Mouse (Mus musculus) heart, embryonic 15.5 days (tissue): ENCODE data around the gene Egr2. TPM values are rescaled to one million over a fixed set of nuclear protein-coding genes. Genes with fewer than 3 reads are reported as not detected.

Experiments used
- ATAC-seq: fragments of 200-750 bp; cut with Nextera tagmentation; replicated peaks from 2 replicates; pipeline ENCODE4 v1.8.0; 2017; ENCODE audit warnings: low read depth, moderate TSS enrichment; ENCODE audit not compliant: insufficient number of reproducible peaks, insufficient read depth, low FRiP score
- H3K27ac ChIP-seq: fragments of 300-500 bp; sonication (generic); 2 replicates; pipeline ENCODE4 v1.5.1; 2015; ENCODE audit warnings: mild to moderate bottlenecking, inconsistent platforms
- H3K27me3 ChIP-seq: fragments of 300-500 bp; sonication (generic); 2 replicates; pipeline ENCODE4 v1.6.1; 2015; ENCODE audit warnings: inconsistent platforms
- H3K36me3 ChIP-seq: fragments of 300-500 bp; sonication (generic); 2 replicates; pipeline ENCODE4 v1.6.1; 2015; ENCODE audit warnings: mild to moderate bottlenecking, inconsistent platforms
- H3K4me1 ChIP-seq: fragments of 300-500 bp; sonication (generic); replicated peaks from 2 replicates; pipeline ENCODE4 v1.6.1; 2015; ENCODE audit warnings: inconsistent platforms
- H3K4me2 ChIP-seq: fragments of 300-500 bp; sonication (generic); 2 replicates; pipeline ENCODE4 v1.6.1; 2015; ENCODE audit warnings: inconsistent platforms, mild to moderate bottlenecking, moderate library complexity
- H3K4me3 ChIP-seq: fragments of 300-500 bp; sonication (generic); 2 replicates; pipeline ENCODE4 v1.5.1; 2015; ENCODE audit warnings: mild to moderate bottlenecking, inconsistent platforms
- H3K9ac ChIP-seq: fragments of 300-500 bp; sonication (generic); 2 replicates; pipeline ENCODE4 v1.6.1; 2015; ENCODE audit warnings: mild to moderate bottlenecking, inconsistent platforms
- H3K9me3 ChIP-seq: fragments of 300-500 bp; sonication (generic); replicated peaks from 2 replicates; pipeline ENCODE4 v1.6.1; 2016; ENCODE audit warnings: inconsistent platforms
- WGBS: fragments of 180-500 bp; shearing (Covaris S2); methylation state at CpG from one replicate; pipeline ENCODE4 v1.1.7; 2015; ENCODE audit warnings: mixed read lengths; 5-methylcytosine and 5-hydroxymethylcytosine counted together
- polyA plus RNA-seq: library from polyadenylated mRNA; unstranded; fragments of >200 nt; fragmentation: Nextera tagmentation; extraction: Ambion mirVana; gene quantifications from 2 replicates; pipeline ENCODE4 v1.2.1, GENCODE M21; 2015

The Egr2 gene
- polyA plus RNA-seq, 1 experiment from 2014 or later = 1.5 TPM

GRCm38 (mm10) chr10:67538585-67539400 lies 3.5 kb downstream of the Egr2 start:
- Histone ChIP-seq H3K9me3 (no peaks in the 10 kb centered on the region), H3K36me3 (no peaks in the 10 kb centered on the region), H3K4me2 (peak overlapping the region; percentile 99), H3K27me3 (peaks cover 65% of the 10 kb centered on the region), H3K27ac (no peak overlapping the region), H3K9ac (peak overlapping the region; percentile 16; the same call in 1 of the 2 replicates), H3K4me3 (peak overlapping the region; percentile 75), H3K4me1 (peaks cover 49% of the 10 kb centered on the region)
- WGBS = 1% methylated on average over 49 of the region's 50 CpGs
- ATAC-seq = no peak

GRCm38 (mm10) chr10:67539401-67539730 lies 4.1 kb downstream of the Egr2 start:
- Histone ChIP-seq H3K4me1 (peaks cover 49% of the 10 kb centered on the region), H3K4me3 (peak overlapping the region; percentile 75), H3K9me3 (no peaks in the 10 kb centered on the region), H3K27me3 (peaks cover 60% of the 10 kb centered on the region), H3K4me2 (peak overlapping the region; percentile 99), H3K36me3 (0 out of 2 replicates have a peak, but pooled peaks cover under 1% of the 10 kb centered on the region), H3K27ac (no peak overlapping the region), H3K9ac (no peak overlapping the region)
- WGBS = 34% methylated on average over 6 of the region's 6 CpGs
- no peak for ATAC-seq

- Histone ChIP-seq H3K27ac (no peak overlapping the region), H3K9me3 (no peaks in the 10 kb centered on the region), H3K4me2 (peak overlapping the region; percentile 28), H3K4me1 (peaks cover 43% of the 10 kb centered on the region), H3K36me3 (0 out of 2 replicates have a peak, but pooled peaks cover 4% of the 10 kb centered on the region), H3K4me3 (0 out of 2 replicates have a peak overlapping the region, but pooled peaks have one; percentile 4), H3K9ac (no peak overlapping the region; the same call in 1 of the 2 replicates), H3K27me3 (peaks cover 47% of the 10 kb centered on the region)
- WGBS = 26% methylated on average over 19 of the region's 19 CpGs
- no peak for ATAC-seq
These were observed 5.3 kb downstream of the Egr2 start for GRCm38 (mm10) chr10:67540591-67540990.

DNA sequence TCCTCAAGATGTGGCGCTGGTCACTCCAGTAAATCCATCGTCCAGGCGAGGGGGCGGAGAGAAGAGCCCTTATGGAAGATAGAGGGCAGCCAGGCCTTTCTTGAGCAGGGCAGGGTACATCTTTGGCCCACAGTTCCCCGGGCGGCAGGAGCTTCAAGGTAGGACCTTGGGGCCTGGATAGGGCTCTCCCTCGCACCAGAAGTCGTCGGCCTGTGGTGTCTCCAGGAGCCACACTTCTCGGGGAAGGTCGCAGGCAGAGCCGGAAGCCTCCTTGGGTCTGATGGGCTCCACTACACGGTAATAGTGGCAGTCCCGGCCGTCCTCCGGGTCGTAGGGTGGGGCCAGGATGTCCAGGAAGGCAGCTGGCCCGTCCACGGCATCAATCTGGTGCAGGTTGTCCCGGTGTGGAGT lies 12.6 kb downstream of the Egr2 start:
- H3K36me3 ChIP-seq = 0 out of 2 replicates have a peak, but pooled peaks cover 4% of the 10 kb centered on the region
- H3K27ac ChIP-seq = peak overlapping the region; percentile 95
- H3K9ac ChIP-seq = peak overlapping the region; percentile 85
- H3K9me3 ChIP-seq = no peaks in the 10 kb centered on the region
- H3K4me3 ChIP-seq = peak overlapping the region; percentile 84
- under 1% methylated on average over 20 of the region's 20 CpGs for WGBS
- no peaks in the 10 kb centered on the region for H3K27me3 ChIP-seq
- H3K4me1 ChIP-seq = peaks cover 31% of the 10 kb centered on the region
- no peak; the same call in 1 of the 2 replicates for ATAC-seq
- peak overlapping the region; percentile 93 for H3K4me2 ChIP-seq

- H3K36me3 ChIP-seq = 0 out of 2 replicates have a peak, but pooled peaks cover 4% of the 10 kb centered on the region
- H3K4me3 ChIP-seq = peak overlapping the region; percentile 84
- H3K9me3 ChIP-seq = no peaks in the 10 kb centered on the region
- H3K27me3 ChIP-seq = no peaks in the 10 kb centered on the region
- H3K27ac ChIP-seq = peak overlapping the region; percentile 95
- H3K4me2 ChIP-seq = peak overlapping the region; percentile 93
- peak overlapping the region; percentile 85 for H3K9ac ChIP-seq
- peak; percentile 59 for ATAC-seq
- peaks cover 31% of the 10 kb centered on the region for H3K4me1 ChIP-seq
- WGBS = under 1% methylated on average over 56 of the region's 73 CpGs
These were observed 13.1 kb downstream of the Egr2 start for GRCm38 (mm10) chr10:67548261-67548854.

DNA sequence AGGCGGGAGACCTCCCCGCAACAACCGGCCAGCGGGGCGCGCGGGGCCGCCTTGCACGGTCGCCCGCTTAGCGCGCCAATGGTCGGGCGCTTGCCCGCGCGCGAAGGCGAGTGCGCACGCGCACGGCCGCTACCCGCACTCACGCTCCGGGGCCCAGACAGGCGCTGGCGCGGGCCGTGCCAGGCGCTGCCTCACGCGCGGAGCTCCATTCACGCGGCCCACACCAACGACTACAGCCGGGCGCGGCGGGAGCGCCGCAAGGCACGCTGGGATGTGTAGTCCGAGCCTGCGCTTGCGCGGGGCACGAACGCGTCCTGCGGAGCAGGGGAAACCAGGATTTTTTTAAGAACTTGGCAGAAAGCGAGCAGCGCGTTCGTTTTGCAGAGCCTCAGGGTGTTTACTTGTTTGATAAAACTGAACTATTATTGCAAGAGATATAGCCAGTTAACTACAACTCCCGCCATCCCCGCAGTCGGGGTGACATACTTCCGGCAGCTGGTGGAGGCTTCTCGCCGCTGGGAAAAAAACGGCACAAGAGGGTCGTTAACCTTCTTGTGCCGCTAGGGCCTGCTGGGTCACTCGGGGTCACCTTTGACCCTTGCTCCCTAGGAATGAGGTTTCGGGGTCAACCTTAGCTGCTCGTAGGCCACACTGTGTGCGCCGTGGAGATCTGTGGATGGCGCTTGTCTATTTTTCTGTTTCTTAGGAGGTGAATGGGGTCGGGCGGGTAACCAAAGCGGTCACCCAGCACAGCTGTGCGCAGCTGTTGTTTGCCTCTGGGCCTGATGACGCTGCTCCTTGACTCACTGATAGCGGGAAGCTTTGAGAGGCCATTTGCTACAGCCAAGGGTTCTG lies 13.8 kb downstream of the Egr2 start, which contains the start of gene Ado:
Gene Ado (minus strand): TSS at position 79 of the 855 bp plus-strand sequence.
- Histone ChIP-seq H3K4me2 (peak within 1 kb of the TSS; percentile 93), H3K4me1 (peaks cover 31% of the 10 kb centered on the region), H3K9me3 (no peaks in the 10 kb centered on the region), H3K36me3 (0 out of 2 replicates have a peak, but pooled peaks cover 4% of the 10 kb centered on the region), H3K27ac (peak within 1 kb of the TSS; percentile 95), H3K27me3 (no peaks in the 10 kb centered on the region), H3K9ac (peak within 1 kb of the TSS; percentile 85), H3K4me3 (peak within 1 kb of the TSS; percentile 84)
- WGBS = under 1% methylated on average over 79 of the region's 79 CpGs
- peak; percentile 87 for ATAC-seq

- no peak overlapping the region for H3K4me3 ChIP-seq
- H3K27me3 ChIP-seq = no peaks in the 10 kb centered on the region
- no peaks in the 10 kb centered on the region for H3K9me3 ChIP-seq
- no peak overlapping the region for H3K27ac ChIP-seq
- H3K9ac ChIP-seq = no peak overlapping the region
- 76% methylated on average over 4 of the region's 4 CpGs for WGBS
- no peaks in the 10 kb centered on the region for H3K4me1 ChIP-seq
- H3K4me2 ChIP-seq = no peak overlapping the region
- no peaks in the 10 kb centered on the region for H3K36me3 ChIP-seq
- ATAC-seq = no peak
These were observed 22.8 kb downstream of the Egr2 start for GRCm38 (mm10) chr10:67558053-67558452.

DNA sequence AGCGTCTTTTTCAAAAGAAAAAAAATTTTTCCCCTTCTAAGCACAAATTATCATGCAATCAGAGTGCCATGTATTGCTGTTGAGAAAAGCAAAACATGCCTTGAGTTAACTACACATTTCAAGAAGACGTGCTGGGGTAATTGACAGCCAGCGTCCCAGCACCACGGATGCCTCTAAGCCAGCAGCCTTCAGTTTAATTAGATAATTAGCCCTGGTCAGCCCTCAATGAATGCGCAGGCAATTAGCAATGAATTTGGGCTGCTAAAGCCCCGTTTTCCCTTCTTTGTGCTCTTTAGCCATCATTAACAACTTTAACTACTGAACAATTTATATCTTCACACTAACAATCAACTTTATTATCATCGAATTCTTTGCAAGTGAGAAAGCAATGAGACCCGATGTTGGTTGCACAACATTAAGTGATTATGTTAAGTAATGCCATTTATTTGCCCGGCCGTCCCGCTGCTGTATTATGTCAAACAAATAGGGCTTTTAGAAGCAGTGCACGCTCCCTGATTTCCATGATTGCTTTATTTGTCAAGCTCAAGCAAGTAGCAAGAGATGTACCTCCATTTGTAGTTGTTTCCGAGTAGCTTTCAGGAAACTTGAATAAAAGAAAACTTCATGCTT lies 24.6 kb downstream of the Egr2 start:
- no peak overlapping the region for H3K27ac ChIP-seq
- no peak overlapping the region for H3K9ac ChIP-seq
- WGBS = 68% methylated on average over 13 of the region's 13 CpGs
- no peaks in the 10 kb centered on the region for H3K27me3 ChIP-seq
- ATAC-seq = no peak
- no peaks in the 10 kb centered on the region for H3K4me1 ChIP-seq
- H3K4me2 ChIP-seq = no peak overlapping the region
- no peaks in the 10 kb centered on the region for H3K9me3 ChIP-seq
- no peak overlapping the region for H3K4me3 ChIP-seq
- no peaks in the 10 kb centered on the region for H3K36me3 ChIP-seq

- H3K36me3 ChIP-seq = no peaks in the 10 kb centered on the region
- H3K4me1 ChIP-seq = no peaks in the 10 kb centered on the region
- H3K4me2 ChIP-seq = no peak overlapping the region
- H3K27ac ChIP-seq = no peak overlapping the region
- no peaks in the 10 kb centered on the region for H3K9me3 ChIP-seq
- 74% methylated on average over 1 of the region's 1 CpGs for WGBS
- no peaks in the 10 kb centered on the region for H3K27me3 ChIP-seq
- ATAC-seq = no peak
- H3K9ac ChIP-seq = no peak overlapping the region
- no peak overlapping the region for H3K4me3 ChIP-seq
These were observed 25.9 kb downstream of the Egr2 start for GRCm38 (mm10) chr10:67561185-67561584.

DNA sequence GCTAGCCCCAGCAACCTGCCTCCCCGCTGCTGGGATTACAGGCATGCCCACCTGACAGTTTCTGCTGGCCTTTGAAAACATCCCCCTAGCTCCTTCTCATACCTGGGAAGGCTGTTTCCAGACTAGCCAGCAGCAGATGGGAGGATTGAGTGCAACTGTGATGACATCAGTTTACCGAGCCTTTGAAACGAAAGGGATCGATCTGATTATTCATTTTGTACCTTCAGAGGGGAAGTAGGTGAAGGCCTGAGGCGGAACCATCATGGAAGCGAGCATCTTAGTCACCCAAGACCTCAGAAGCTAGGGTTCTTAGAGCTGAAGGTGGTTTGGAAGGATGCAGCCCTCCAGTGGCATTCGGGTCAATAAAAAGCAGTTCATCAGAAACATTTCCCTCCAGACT lies 29.2 kb downstream of the Egr2 start:
- no peaks in the 10 kb centered on the region for H3K4me1 ChIP-seq
- no peak for ATAC-seq
- no peak overlapping the region for H3K4me2 ChIP-seq
- H3K9ac ChIP-seq = no peak overlapping the region
- 88% methylated on average over 7 of the region's 7 CpGs for WGBS
- no peaks in the 10 kb centered on the region for H3K9me3 ChIP-seq
- no peaks in the 10 kb centered on the region for H3K36me3 ChIP-seq
- H3K27ac ChIP-seq = no peak overlapping the region
- H3K4me3 ChIP-seq = no peak overlapping the region
- no peaks in the 10 kb centered on the region for H3K27me3 ChIP-seq
